Mouse (Mus musculus) erythroblast, embryonic 14.5 days (primary cell): ENCODE data around the gene Otud7a. TPM values are rescaled to one million over a fixed set of nuclear protein-coding genes. Genes with fewer than 3 reads are reported as not detected.

Experiments used
- H3K27me3 ChIP-seq: 2 replicates; pipeline ENCODE4 v1.6.1; 2012; ENCODE audit warnings: inconsistent platforms; ENCODE audit not compliant: control insufficient read depth
- H3K36me3 ChIP-seq: 2 replicates; pipeline ENCODE4 v1.6.1; 2012; ENCODE audit warnings: mild to moderate bottlenecking, inconsistent platforms; ENCODE audit not compliant: control insufficient read depth
- H3K4me1 ChIP-seq: 2 replicates; pipeline ENCODE4 v1.6.1; 2012; ENCODE audit warnings: inconsistent platforms; ENCODE audit not compliant: control insufficient read depth
- H3K4me3 ChIP-seq: replicated peaks from 2 replicates; pipeline ENCODE3; 2012; ENCODE audit warnings: moderate library complexity, mild to moderate bottlenecking, inconsistent platforms
- H3K9me3 ChIP-seq: 2 replicates; pipeline ENCODE4 v1.6.1; 2012; ENCODE audit warnings: low read length, inconsistent platforms, mixed read lengths; ENCODE audit not compliant: control insufficient read depth
- GATA1 ChIP-seq: IDR thresholded peaks from 2 replicates; pipeline ENCODE4 v1.6.1; 2012; ENCODE audit warnings: low read length, inconsistent platforms, mixed read lengths
- TAL1 ChIP-seq: IDR thresholded peaks from 3 replicates; pipeline ENCODE4 v1.6.1; 2012; ENCODE audit warnings: low read length, inconsistent platforms, mixed read lengths
- polyA plus RNA-seq: library from polyadenylated mRNA; stranded (reverse); fragments of >175 nt; gene quantifications from 2 replicates; pipeline ENCODE4 v1.2.3, GENCODE M21; 2012

Gene Otud7a
- polyA plus RNA-seq, 1 experiment = 0.06 TPM

DNA sequence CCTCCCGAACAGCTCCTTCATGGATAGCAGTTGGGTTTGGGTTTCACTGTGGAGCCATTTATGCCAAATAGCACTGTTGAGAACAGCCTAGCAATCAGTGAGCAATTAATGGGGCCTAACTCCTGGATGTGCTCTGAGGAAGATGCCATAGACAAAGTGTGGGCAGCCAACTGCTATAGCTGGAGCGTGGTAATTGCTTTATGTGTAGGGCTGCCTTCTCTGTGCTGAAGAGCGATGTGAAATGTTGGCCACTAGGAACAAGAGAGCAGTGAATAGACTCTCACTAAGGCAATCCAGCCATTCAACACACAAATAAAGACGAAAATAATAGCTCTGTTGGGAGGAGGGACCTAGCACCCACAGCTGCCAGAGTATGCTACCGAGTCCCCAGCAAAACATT lies 345.2 kb downstream of the Otud7a start:
- Histone ChIP-seq H3K9me3 (no peaks in the 10 kb centered on the region), H3K4me1 (no peaks in the 10 kb centered on the region), H3K27me3 (no peaks in the 10 kb centered on the region), H3K36me3 (no peaks in the 10 kb centered on the region), H3K4me3 (no peak overlapping the region)
- TF ChIP-seq TAL1 (no peak), GATA1 (no peak)

DNA sequence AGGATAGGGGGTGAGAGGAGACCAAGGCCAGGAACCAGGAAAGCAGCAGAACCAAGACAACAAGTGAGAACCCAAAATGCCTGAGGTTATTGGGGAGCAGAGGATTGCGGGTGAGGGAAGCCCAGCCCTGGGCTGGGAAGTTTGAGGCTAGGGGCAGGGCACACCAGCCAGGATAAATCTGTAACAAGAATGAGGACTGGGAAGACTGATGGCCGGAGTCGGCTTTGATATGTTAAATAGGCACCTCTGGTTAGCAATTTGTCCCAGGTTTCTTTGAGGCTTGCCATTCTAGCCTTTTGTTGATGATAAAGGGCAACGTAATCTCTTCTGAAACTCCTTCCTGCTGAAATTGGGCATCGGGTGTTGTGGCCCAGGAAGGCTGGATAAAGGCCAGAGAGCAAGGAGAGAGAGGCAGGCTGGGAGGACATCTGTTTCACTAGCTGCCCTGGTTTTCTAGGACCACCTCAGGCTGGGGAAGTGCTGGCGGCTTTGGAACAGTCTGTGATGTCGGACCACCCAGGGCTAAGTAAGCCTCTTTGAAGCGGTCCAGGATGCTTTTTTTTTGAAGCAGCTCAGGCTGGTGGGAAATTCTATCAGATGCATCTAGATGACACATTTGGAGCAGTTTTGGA lies 351.6 kb downstream of the Otud7a start:
- H3K27me3 ChIP-seq = no peaks in the 10 kb centered on the region
- TF ChIP-seq GATA1 (no peak), TAL1 (no peak)
- no peaks in the 10 kb centered on the region for H3K36me3 ChIP-seq

DNA sequence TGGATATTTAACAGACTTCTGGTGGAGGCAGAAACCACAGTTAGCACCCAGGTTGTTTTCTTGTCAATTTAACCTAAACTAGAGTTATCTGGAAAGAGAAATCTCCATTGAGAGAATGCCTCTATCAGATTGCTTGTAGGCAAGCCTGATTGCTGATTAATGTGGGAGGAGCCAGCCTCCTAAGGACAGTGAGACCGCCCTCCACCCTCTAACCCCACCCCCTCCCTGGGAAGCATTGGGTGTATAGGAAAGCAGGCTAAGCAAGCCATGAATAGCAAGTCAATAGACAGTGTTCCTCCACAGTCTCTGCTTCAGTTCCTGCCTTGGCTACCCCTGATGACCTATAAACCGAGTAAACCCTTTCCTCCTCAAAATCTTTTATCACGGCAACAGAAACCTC lies 353.9 kb downstream of the Otud7a start:
- TF ChIP-seq TAL1 (no peak), GATA1 (no peak)
- Histone ChIP-seq H3K9me3 (no peaks in the 10 kb centered on the region), H3K27me3 (no peaks in the 10 kb centered on the region), H3K4me1 (no peaks in the 10 kb centered on the region), H3K36me3 (no peaks in the 10 kb centered on the region), H3K4me3 (no peak overlapping the region)

More for the DNA sequence above, 351.6 kb downstream of the Otud7a start:
- H3K4me3 ChIP-seq = no peak overlapping the region
- no peaks in the 10 kb centered on the region for H3K4me1 ChIP-seq
- no peaks in the 10 kb centered on the region for H3K9me3 ChIP-seq

DNA sequence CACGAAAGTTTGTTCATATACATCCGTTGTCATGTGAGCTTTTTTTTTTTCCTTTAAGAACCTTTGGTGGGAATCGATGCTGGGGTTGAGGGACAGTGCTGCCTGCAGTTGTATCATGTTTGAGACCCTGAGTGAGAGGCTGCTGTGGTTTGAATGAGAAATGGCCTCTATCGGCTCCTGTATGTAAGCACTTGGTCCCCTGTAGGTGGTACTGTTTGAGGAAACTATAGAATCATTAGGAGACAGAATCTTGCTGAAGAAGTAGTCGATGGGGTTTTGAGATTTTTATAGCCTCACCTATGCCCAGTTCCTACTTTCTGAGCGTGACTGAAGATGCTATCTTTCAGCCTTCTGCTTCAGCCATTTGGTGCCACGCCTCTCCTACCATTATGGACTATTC lies 354.8 kb downstream of the Otud7a start:
- Histone ChIP-seq H3K9me3 (no peaks in the 10 kb centered on the region), H3K4me1 (no peaks in the 10 kb centered on the region), H3K36me3 (no peaks in the 10 kb centered on the region), H3K27me3 (no peaks in the 10 kb centered on the region), H3K4me3 (no peak overlapping the region)
- TF ChIP-seq GATA1 (no peak), TAL1 (no peak)

DNA sequence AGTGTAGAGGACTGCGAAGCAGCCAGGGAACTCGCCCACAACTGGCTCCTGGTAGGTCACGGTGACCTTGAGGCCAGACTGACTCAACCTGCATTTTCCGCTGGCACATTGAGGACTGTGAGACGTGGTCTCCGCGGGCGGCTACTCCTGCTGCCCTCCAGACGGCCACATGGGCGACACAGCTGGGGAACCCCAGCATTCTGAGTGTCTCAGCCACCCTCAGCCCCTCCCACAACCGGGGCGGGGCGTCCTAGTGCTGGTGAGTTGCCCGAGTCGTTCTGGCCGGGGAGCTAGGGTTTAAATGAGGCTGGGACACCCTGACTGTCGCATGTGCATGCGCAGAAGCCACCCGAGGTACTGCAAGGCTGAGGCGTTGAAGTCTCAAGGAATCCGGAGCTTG lies 358.2 kb downstream of the Otud7a start:
- Histone ChIP-seq H3K36me3 (no peaks in the 10 kb centered on the region), H3K4me1 (no peaks in the 10 kb centered on the region), H3K27me3 (no peaks in the 10 kb centered on the region), H3K4me3 (no peak overlapping the region), H3K9me3 (no peaks in the 10 kb centered on the region)
- TF ChIP-seq GATA1 (no peak), TAL1 (no peak)

Other genes starting within 250 kb of the Otud7a start
- not detected in 2 replicates for gene Chrna7, start 232.2 kb upstream of the Otud7a start, polyA plus RNA-seq